Mouse (Mus musculus) CH12.LX (cell line): ENCODE results near the gene Rhbg. TPM values are rescaled to one million over a fixed set of nuclear protein-coding genes. Genes with fewer than 3 reads are reported as not detected.

Experiments used
- DNase-seq: peaks from one replicate; pipeline ENCODE4 v3.0.0-alpha.2; 2013; ENCODE audit errors: extremely low read depth
- H3K27ac ChIP-seq: 2 replicates; pipeline ENCODE4 v1.5.1; 2012; ENCODE audit warnings: low read depth, mild to moderate bottlenecking, control low read depth, moderate library complexity; ENCODE audit not compliant: insufficient read depth
- H3K27me3 ChIP-seq: replicated peaks from 2 replicates; pipeline ENCODE3; 2012; ENCODE audit warnings: inconsistent platforms
- H3K36me3 ChIP-seq, 2 experiments: replicated peaks in 1 of 2; 2 replicates each; pipeline versions ENCODE3 to v1.6.1; 2012; ENCODE audit warnings: inconsistent platforms in 1 of 2, low read length in 1 of 2, mild to moderate bottlenecking in 1 of 2, mixed read lengths in 1 of 2, moderate library complexity in 1 of 2; ENCODE audit not compliant: control insufficient read depth in 1 of 2, insufficient read depth in 1 of 2
- H3K4me1 ChIP-seq, 2 experiments: 2 replicates each; pipeline ENCODE4 v1.6.1; 2012; ENCODE audit warnings: inconsistent platforms in 1 of 2, moderate library complexity in 1 of 2; ENCODE audit not compliant: insufficient read depth in 2 of 2, control insufficient read depth in 1 of 2
- H3K4me2 ChIP-seq: 2 replicates; pipeline ENCODE4 v1.6.1; 2012; ENCODE audit warnings: low read depth, mild to moderate bottlenecking, control low read depth; ENCODE audit not compliant: poor library complexity, insufficient read depth, severe bottlenecking
- H3K4me3 ChIP-seq, 3 experiments: fragments of 150-350 bp in 1 of 3; sonication (generic) in 1 of 3; replicated peaks in 1 of 3; 2 replicates each; pipeline versions ENCODE3 to v1.5.1; 2011 to 2012; ENCODE audit warnings: low read depth in 2 of 3, low read length in 2 of 3, mild to moderate bottlenecking in 2 of 3, moderate library complexity in 2 of 3, control low read depth in 1 of 3, improper control_type of control experiment in 1 of 3, inconsistent platforms in 1 of 3, mixed read lengths in 1 of 3; ENCODE audit not compliant: poor library complexity in 1 of 3
- H3K79me2 ChIP-seq: replicated peaks from 2 replicates; pipeline ENCODE4 v1.6.1; 2012; ENCODE audit warnings: mild to moderate bottlenecking, moderate library complexity; ENCODE audit not compliant: control insufficient read depth, poor library complexity, insufficient read depth, severe bottlenecking; ENCODE audit errors: extremely low read depth
- H3K9ac ChIP-seq: 2 replicates; pipeline ENCODE4 v1.6.1; 2012; ENCODE audit warnings: low read depth, mild to moderate bottlenecking, control low read depth, moderate library complexity; ENCODE audit not compliant: insufficient read depth
- H3K9me3 ChIP-seq: replicated peaks from 2 replicates; pipeline ENCODE3; 2012; ENCODE audit warnings: low read length, inconsistent platforms, mixed read lengths
- CHD1 ChIP-seq: IDR thresholded peaks from 2 replicates; pipeline ENCODE4 v1.6.1; 2012; ENCODE audit warnings: low read depth, low read length, improper control_type of control experiment, inconsistent platforms
- CHD2 ChIP-seq: IDR thresholded peaks from 2 replicates; pipeline ENCODE4 v1.6.1; 2011; ENCODE audit warnings: low read length, improper control_type of control experiment
- CTCF ChIP-seq, 2 experiments: IDR thresholded peaks in 1 of 2; conservative IDR thresholded peaks in 1 of 2; 2 replicates each; pipeline ENCODE4 v1.5.1; 2011 to 2012; ENCODE audit warnings: low read depth in 2 of 2, low read length in 2 of 2, improper control_type of control experiment in 1 of 2, inconsistent platforms in 1 of 2, mild to moderate bottlenecking in 1 of 2, moderate library complexity in 1 of 2
- EP300 ChIP-seq: IDR thresholded peaks from 2 replicates; pipeline ENCODE4 v1.6.1; 2011; ENCODE audit warnings: low read length, improper control_type of control experiment
- ETS1 ChIP-seq: conservative IDR thresholded peaks from 2 replicates; pipeline ENCODE4 v1.6.1; 2012; ENCODE audit warnings: low read depth, mild to moderate bottlenecking, inconsistent platforms, low read length, improper control_type of control experiment, moderate library complexity
- HCFC1 ChIP-seq: IDR thresholded peaks from 2 replicates; pipeline ENCODE4 v1.6.1; 2012; ENCODE audit warnings: low read depth, mild to moderate bottlenecking, inconsistent platforms, low read length, improper control_type of control experiment
- NRF1 ChIP-seq: IDR thresholded peaks from 2 replicates; pipeline ENCODE4 v1.6.1; 2014; ENCODE audit warnings: low read depth, mild to moderate bottlenecking, inconsistent platforms, low read length, improper control_type of control experiment, moderate library complexity
- POLR2AphosphoS2 ChIP-seq: IDR thresholded peaks from 2 replicates; pipeline ENCODE4 v1.6.1; 2011; ENCODE audit warnings: low read depth, low read length, improper control_type of control experiment
- RAD21 ChIP-seq: IDR thresholded peaks from 2 replicates; pipeline ENCODE4 v1.6.1; 2011; ENCODE audit warnings: low read depth, mild to moderate bottlenecking, low read length, improper control_type of control experiment, moderate library complexity
- SMC3 ChIP-seq: IDR thresholded peaks from 2 replicates; pipeline ENCODE4 v1.6.1; 2011; ENCODE audit warnings: low read depth, low read length, improper control_type of control experiment
- TBP ChIP-seq: conservative IDR thresholded peaks from 2 replicates; pipeline ENCODE4 v1.6.1; 2011; ENCODE audit warnings: low read depth, low read length, improper control_type of control experiment
- UBTF ChIP-seq: IDR thresholded peaks from 2 replicates; pipeline ENCODE4 v1.6.1; 2012; ENCODE audit warnings: low read depth, mild to moderate bottlenecking, inconsistent platforms, low read length, improper control_type of control experiment, moderate library complexity
- USF1 ChIP-seq: IDR thresholded peaks from 2 replicates; pipeline ENCODE4 v1.6.1; 2014; ENCODE audit warnings: low read depth, mild to moderate bottlenecking, inconsistent platforms, low read length, improper control_type of control experiment
- ZMIZ1 ChIP-seq: IDR thresholded peaks from 2 replicates; pipeline ENCODE4 v1.6.1; 2012; ENCODE audit warnings: low read depth, mild to moderate bottlenecking, inconsistent platforms, low read length, improper control_type of control experiment
- ZNF384 ChIP-seq: IDR thresholded peaks from 2 replicates; pipeline ENCODE4 v1.6.1; 2012; ENCODE audit warnings: low read depth, low read length, improper control_type of control experiment, inconsistent platforms
- dilution Hi-C: fragments of 300-500 bp; cut with MboI; formaldehyde crosslinking; loops from 2 replicates; pipeline ENCODE4 v1.14.3; 2020; ENCODE audit warnings: low sequenced_read_pairs; ENCODE audit not compliant: extremely low pct_unique_long_range_greater_than_20kb, extremely low pct_ligation_motif_present
- in situ Hi-C: fragments of 300-500 bp; cut with MboI; formaldehyde crosslinking; loops from 3 replicates; pipeline ENCODE4 v1.14.3; 2019; ENCODE audit warnings: low sequenced_read_pairs, low pct_ligation_motif_present, low pct_unique_long_range_greater_than_20kb, mixed read lengths
- polyA plus RNA-seq: library from polyadenylated mRNA; unstranded; fragments of >175 nt; gene quantifications from 2 replicates; pipeline ENCODE4 v1.2.1, GENCODE M21; 2012; ENCODE audit warnings: low read depth; ENCODE audit not compliant: insufficient read length
- total RNA-seq, 2 experiments: library from RNA; depleted of rRNA; stranded (reverse); fragments of 300-350 nt in 1 of 2; fragments of >200 nt in 1 of 2; gene quantifications; 2 replicates each; pipeline ENCODE4 v1.2.3; 2012 to 2014

The Rhbg gene
- total and polyA plus RNA-seq, 3 experiments: 0.08 TPM; not detected in 2

DNA sequence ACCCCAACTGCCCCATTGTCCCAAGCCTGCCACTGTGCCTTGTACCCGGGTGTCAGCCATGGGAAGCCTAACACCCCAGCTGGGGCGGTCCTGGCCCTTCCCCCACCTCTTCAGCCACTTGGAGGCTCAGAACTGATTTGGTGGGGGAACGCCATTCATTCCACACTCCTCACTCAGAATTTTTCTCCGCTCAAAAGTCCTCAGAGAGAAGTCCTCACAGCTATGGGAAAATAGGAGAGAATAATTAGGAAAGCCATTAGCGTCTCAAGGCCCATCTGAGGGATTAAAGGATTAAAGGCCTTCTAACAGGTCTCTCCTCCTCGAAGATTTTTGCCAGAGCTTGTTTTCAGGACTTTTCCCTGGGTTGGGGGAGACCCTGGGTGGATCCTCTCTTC lies 17.4 kb downstream of the Rhbg start:
- H3K27ac ChIP-seq: no peak overlapping the region
- no peak overlapping the region for H3K9ac ChIP-seq
- in situ Hi-C loops: no loop called here
- TF ChIP-seq TBP: no peak
- no peak for TF ChIP-seq RAD21
- TF ChIP-seq CHD1: no peak
- TF ChIP-seq ZNF384: no peak
- no peak for TF ChIP-seq POLR2AphosphoS2
- no peak for TF ChIP-seq HCFC1
- TF ChIP-seq EP300: no peak
- TF ChIP-seq UBTF: no peak
- TF ChIP-seq NRF1: no peak
- TF ChIP-seq ETS1: no peak
- TF ChIP-seq, all 38 proteins: peak for 0
- no peak for DNase-seq
- H3K9me3 ChIP-seq: no peaks in the 10 kb centered on the region
- H3K4me2 ChIP-seq: no peak overlapping the region
- no peak overlapping the region for H3K4me3 ChIP-seq
- no peaks in the 10 kb centered on the region for H3K79me2 ChIP-seq
- peaks cover 54% of the 10 kb centered on the region for H3K27me3 ChIP-seq
- H3K36me3 ChIP-seq: no peaks in the 10 kb centered on the region
- dilution Hi-C loops: no loop called here
- peaks cover 14 to 42% of the 10 kb centered on the region in 2 experiments for H3K4me1 ChIP-seq

GRCm38 (mm10) chr3:88235616-88236015 lies 18.9 kb downstream of the Rhbg start:
- H3K9me3 ChIP-seq: no peaks in the 10 kb centered on the region
- no peak overlapping the region for H3K9ac ChIP-seq
- H3K4me1 ChIP-seq: peaks cover 19 to 56% of the 10 kb centered on the region in 2 experiments
- H3K4me3 ChIP-seq: no peak overlapping the region
- in situ Hi-C loops: no loop called here
- dilution Hi-C loops: no loop called here
- no peak for DNase-seq
- H3K4me2 ChIP-seq: no peak overlapping the region
- H3K27me3 ChIP-seq: peaks cover 44% of the 10 kb centered on the region
- H3K79me2 ChIP-seq: no peaks in the 10 kb centered on the region
- no peak overlapping the region for H3K27ac ChIP-seq
- no peaks in the 10 kb centered on the region for H3K36me3 ChIP-seq
- TF ChIP-seq CHD2: no peak
- TF ChIP-seq TBP: no peak
- no peak for TF ChIP-seq ZMIZ1

DNA sequence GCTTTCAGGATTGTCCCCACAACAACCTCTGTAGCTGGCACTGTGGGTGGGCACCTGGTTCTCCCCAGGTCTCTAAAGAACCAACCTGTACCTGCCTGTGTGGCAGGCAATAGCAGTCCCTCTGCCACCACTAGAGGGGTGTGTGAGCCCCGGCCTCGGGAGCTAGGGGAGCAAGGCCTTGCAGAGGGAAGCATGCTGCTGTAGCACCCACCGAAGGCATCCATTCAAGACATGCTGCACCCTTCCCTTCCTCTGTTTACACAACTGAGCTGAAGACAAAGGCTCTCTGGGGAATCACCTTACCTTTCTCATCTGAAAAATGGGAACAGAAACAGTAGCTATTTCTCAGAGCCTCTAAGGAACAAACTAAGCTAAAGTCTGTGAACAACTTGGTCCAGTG lies 19.3 kb downstream of the Rhbg start:
- peak; percentile 67 for DNase-seq
- dilution Hi-C loops: no loop called here
- Histone ChIP-seq H3K9me3 (no peaks in the 10 kb centered on the region), H3K4me1 (peaks cover 20 to 58% of the 10 kb centered on the region in 2 experiments), H3K9ac (no peak overlapping the region), H3K27ac (no peak overlapping the region), H3K4me3 (no peak overlapping the region), H3K27me3 (peaks cover 44% of the 10 kb centered on the region), H3K36me3 (no peaks in the 10 kb centered on the region), H3K4me2 (no peak overlapping the region), H3K79me2 (no peaks in the 10 kb centered on the region)
- TF ChIP-seq USF1 (no peak), SMC3 (peak; percentile 11; the same call in 1 of the 2 replicates), CTCF (conservative IDR thresholded peaks at IDR 0.05 in 1 of 2, IDR thresholded peaks at IDR 0.05 in 1 of 2; ENCODE audit: low read depth in 2 of 2, low read length in 2 of 2) (peak; percentile 23 to 58; a peak in 3 of 4 replicates)
- in situ Hi-C loops: no loop called here
